Mouse (Mus musculus): Measurements from ENCODE around the gene Vps36. TPM values are rescaled to one million over a fixed set of nuclear protein-coding genes. Genes with fewer than 3 reads are reported as not detected.

The Vps36 gene
- polyA plus RNA-seq, 2 experiments: 21.6 to 33.3 TPM

DNA sequence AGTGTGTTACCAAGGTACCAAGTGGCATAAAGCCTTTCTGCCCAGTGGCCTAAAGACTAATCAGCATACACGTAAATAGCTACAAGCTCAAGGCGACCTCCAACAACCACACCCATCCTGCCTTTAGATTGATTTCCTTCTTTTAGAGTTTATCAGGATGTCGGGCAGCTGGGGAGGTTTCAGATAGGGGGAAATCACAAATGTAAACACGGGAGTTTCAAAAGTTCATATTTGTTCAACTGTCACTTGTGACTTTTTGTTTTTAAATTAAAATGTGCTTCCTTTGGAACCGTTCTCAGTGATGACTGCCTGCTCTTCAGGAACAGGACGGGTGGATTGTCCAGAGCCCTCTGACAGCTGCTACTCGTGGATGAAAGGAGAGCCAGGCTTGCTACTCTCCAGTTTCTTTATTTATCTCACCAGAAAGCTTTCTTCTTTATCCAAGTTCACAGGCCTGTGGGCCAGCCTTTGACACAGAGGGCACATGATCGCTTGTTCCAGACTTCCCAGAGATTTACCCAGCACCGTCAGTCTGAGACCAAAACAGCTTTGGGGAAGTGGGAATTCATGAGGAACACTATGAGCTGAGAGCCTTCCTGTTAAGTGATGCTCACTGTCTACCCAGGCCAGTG, 67.6 kb downstream of the Vps36 start:
- H3K4me2 ChIP-seq (replicated peaks; ENCODE audit: low read depth, low read length, severe bottlenecking): no peak overlapping the region
- H3K9ac ChIP-seq (ENCODE audit: low read depth, low read length, severe bottlenecking): no peak overlapping the region
- no peaks in the 10 kb centered on the region; the same call in 1 of the 2 replicates for H3K9me3 ChIP-seq (ENCODE audit: control insufficient read depth, low read length)
- H3K4me1 ChIP-seq (ENCODE audit: control insufficient read depth, insufficient read depth, low read length): no peaks in the 10 kb centered on the region; the same call in 1 of the 2 replicates
- WGBS: 56% methylated on average over 9 of the region's 9 CpGs
- DNase-seq (ENCODE audit: low spot score): no peak
- no peaks in the 10 kb centered on the region for H3K36me3 ChIP-seq (ENCODE audit: control insufficient read depth, insufficient read depth, low read length)
- no peak overlapping the region for H3K27ac ChIP-seq (replicated peaks; ENCODE audit: low read depth, low read length)
- TF ChIP-seq POLR2A (IDR thresholded peaks at IDR 0.05; ENCODE audit: borderline replicate concordance, extremely low read depth, insufficient read depth, insufficient read length): no peak
- ATAC-seq (ENCODE audit: low FRiP score, low read depth): no peak
- no peaks in the 10 kb centered on the region for H3K27me3 ChIP-seq (ENCODE audit: control insufficient read depth, insufficient read depth, low read length)
- no peak overlapping the region for H3K4me3 ChIP-seq (replicated peaks; ENCODE audit: low read length)

DNA sequence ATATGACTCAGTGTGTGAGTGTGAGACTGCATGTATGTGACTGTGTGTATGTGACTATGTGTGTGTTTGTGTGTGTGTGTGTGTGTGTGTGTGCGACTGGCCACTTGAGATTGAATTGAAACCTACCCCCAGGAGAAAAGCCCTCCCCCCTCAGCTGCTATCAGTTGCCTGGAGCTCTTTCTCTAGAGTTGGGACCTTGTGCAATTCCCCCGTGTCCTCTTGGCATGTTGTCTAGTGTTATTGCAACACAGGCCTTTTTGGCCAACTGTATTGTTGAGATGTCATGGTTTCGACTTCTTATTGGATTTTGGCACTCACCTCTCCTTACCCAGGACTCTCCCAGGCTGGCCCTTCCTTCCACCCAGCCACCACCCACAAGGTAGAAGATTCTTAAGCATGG, 69.7 kb downstream of the Vps36 start:
- DNase-seq (ENCODE audit: low spot score): no peak
- Histone ChIP-seq H3K4me3 (replicated peaks; ENCODE audit: low read length) (no peak overlapping the region), H3K9ac (ENCODE audit: low read depth, low read length, severe bottlenecking) (no peak overlapping the region), H3K27me3 (ENCODE audit: control insufficient read depth, insufficient read depth, low read length) (no peaks in the 10 kb centered on the region), H3K27ac (replicated peaks; ENCODE audit: low read depth, low read length) (no peak overlapping the region), H3K4me2 (replicated peaks; ENCODE audit: low read depth, low read length, severe bottlenecking) (no peak overlapping the region), H3K4me1 (ENCODE audit: control insufficient read depth, insufficient read depth, low read length) (peaks cover 2% of the 10 kb centered on the region; the same call in 1 of the 2 replicates), H3K36me3 (ENCODE audit: control insufficient read depth, insufficient read depth, low read length) (no peaks in the 10 kb centered on the region), H3K9me3 (ENCODE audit: control insufficient read depth, low read length) (no peaks in the 10 kb centered on the region; the same call in 1 of the 2 replicates)
- ATAC-seq (ENCODE audit: low FRiP score, low read depth): no peak
- no peak for TF ChIP-seq POLR2A (IDR thresholded peaks at IDR 0.05; ENCODE audit: borderline replicate concordance, extremely low read depth, insufficient read depth, insufficient read length)
- 87% methylated on average over 3 of the region's 3 CpGs for WGBS

DNA sequence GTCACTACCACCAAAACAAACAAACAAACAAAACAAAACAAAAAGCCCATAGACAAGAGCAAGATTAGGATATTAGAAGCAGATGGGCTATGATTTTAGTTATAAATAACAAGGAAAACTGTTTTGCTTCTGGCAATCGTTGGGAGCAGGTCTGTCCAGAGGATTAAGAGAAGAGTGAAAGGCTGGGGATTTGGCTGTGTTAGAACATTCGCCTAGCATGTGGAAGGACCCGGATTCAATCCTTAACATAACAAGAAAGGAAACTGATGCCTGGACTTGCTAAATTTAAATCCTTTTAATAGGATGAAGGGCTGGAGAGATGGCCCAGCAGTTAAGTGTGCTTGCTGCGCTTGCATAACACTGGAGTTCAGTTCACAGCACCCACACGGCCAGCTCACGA, 71.7 kb downstream of the Vps36 start:
- H3K4me1 ChIP-seq (ENCODE audit: control insufficient read depth, insufficient read depth, low read length): peaks cover 2% of the 10 kb centered on the region; the same call in 1 of the 2 replicates
- no peak for TF ChIP-seq POLR2A (IDR thresholded peaks at IDR 0.05; ENCODE audit: borderline replicate concordance, extremely low read depth, insufficient read depth, insufficient read length)
- ATAC-seq (ENCODE audit: low FRiP score, low read depth) (no peak), DNase-seq (ENCODE audit: low spot score) (no peak)
- no peak overlapping the region for H3K4me3 ChIP-seq (replicated peaks; ENCODE audit: low read length)
- H3K27ac ChIP-seq (replicated peaks; ENCODE audit: low read depth, low read length): no peak overlapping the region
- no peak overlapping the region for H3K9ac ChIP-seq (ENCODE audit: low read depth, low read length, severe bottlenecking)
- no peaks in the 10 kb centered on the region for H3K36me3 ChIP-seq (ENCODE audit: control insufficient read depth, insufficient read depth, low read length)
- 71% methylated on average over 6 of the region's 6 CpGs for whole genome bisulfite sequencing
- H3K27me3 ChIP-seq (ENCODE audit: control insufficient read depth, insufficient read depth, low read length): no peaks in the 10 kb centered on the region
- no peak overlapping the region for H3K4me2 ChIP-seq (replicated peaks; ENCODE audit: low read depth, low read length, severe bottlenecking)
- H3K9me3 ChIP-seq (ENCODE audit: control insufficient read depth, low read length): no peaks in the 10 kb centered on the region

DNA sequence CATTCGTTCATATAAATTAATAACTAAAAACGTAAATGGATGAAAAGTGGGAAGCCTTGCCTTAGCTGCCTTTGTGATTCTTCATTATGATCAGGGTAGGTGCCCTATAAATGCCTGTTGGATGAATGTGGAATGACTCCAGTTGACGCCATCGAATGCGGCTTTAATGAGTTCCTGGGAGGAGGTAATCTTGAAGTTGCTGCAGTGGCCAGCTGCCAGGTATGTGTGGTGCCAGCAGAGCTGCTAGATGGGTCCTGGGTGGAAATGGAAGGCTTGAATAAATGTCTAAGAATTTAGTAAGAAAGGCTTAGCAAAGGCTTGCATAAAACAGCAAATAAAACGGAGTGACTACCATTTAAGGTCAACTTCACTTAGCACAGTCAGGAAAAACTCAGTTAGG, 72.2 kb downstream of the Vps36 start:
- no peak overlapping the region for H3K27ac ChIP-seq (replicated peaks; ENCODE audit: low read depth, low read length)
- no peak overlapping the region for H3K4me2 ChIP-seq (replicated peaks; ENCODE audit: low read depth, low read length, severe bottlenecking)
- H3K4me1 ChIP-seq (ENCODE audit: control insufficient read depth, insufficient read depth, low read length): peaks cover 2% of the 10 kb centered on the region; the same call in 1 of the 2 replicates
- no peaks in the 10 kb centered on the region for H3K27me3 ChIP-seq (ENCODE audit: control insufficient read depth, insufficient read depth, low read length)
- peak; percentile 41; the same call in 1 of the 2 replicates for ATAC-seq (ENCODE audit: low FRiP score, low read depth)
- H3K4me3 ChIP-seq (replicated peaks; ENCODE audit: low read length): no peak overlapping the region
- TF ChIP-seq POLR2A (IDR thresholded peaks at IDR 0.05; ENCODE audit: borderline replicate concordance, extremely low read depth, insufficient read depth, insufficient read length): no peak
- DNase-seq (ENCODE audit: low spot score): peak; percentile 40
- 58% methylated on average over 6 of the region's 6 CpGs for WGBS
- no peaks in the 10 kb centered on the region for H3K36me3 ChIP-seq (ENCODE audit: control insufficient read depth, insufficient read depth, low read length)
- H3K9ac ChIP-seq (ENCODE audit: low read depth, low read length, severe bottlenecking): no peak overlapping the region
- no peaks in the 10 kb centered on the region for H3K9me3 ChIP-seq (ENCODE audit: control insufficient read depth, low read length)

DNA sequence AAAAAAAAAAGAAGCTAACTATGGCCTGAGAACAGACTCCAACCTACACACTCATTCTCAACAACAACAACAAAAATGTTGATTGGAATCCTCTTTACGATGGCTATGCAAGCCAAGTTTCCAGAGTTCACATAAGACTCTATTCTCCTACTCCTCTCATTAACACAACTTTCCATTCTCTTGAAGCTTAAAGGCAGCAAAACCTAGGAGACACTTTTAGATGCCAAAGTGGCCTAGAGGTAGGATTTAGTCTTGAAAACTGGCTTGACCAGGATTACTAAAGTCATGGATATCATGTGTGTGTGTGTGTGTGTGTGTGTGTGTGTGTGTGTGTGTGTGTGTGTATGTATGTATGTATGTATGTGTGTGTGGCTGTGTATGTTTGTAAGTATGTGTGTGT, 72.6 kb downstream of the Vps36 start:
- TF ChIP-seq POLR2A (IDR thresholded peaks at IDR 0.05; ENCODE audit: borderline replicate concordance, extremely low read depth, insufficient read depth, insufficient read length): no peak
- peaks cover 2% of the 10 kb centered on the region; the same call in 1 of the 2 replicates for H3K4me1 ChIP-seq (ENCODE audit: control insufficient read depth, insufficient read depth, low read length)
- DNase-seq (ENCODE audit: low spot score) (peak; percentile 15), ATAC-seq (ENCODE audit: low FRiP score, low read depth) (0 out of 2 replicates have a peak, but pooled peaks have one; percentile 6)
- H3K27me3 ChIP-seq (ENCODE audit: control insufficient read depth, insufficient read depth, low read length): no peaks in the 10 kb centered on the region
- H3K9me3 ChIP-seq (ENCODE audit: control insufficient read depth, low read length): no peaks in the 10 kb centered on the region
- H3K27ac ChIP-seq (replicated peaks; ENCODE audit: low read depth, low read length): no peak overlapping the region
- H3K4me2 ChIP-seq (replicated peaks; ENCODE audit: low read depth, low read length, severe bottlenecking): no peak overlapping the region
- no peak overlapping the region for H3K9ac ChIP-seq (ENCODE audit: low read depth, low read length, severe bottlenecking)
- H3K4me3 ChIP-seq (replicated peaks; ENCODE audit: low read length): no peak overlapping the region
- 78% methylated on average over 1 of the region's 1 CpGs for WGBS
- no peaks in the 10 kb centered on the region for H3K36me3 ChIP-seq (ENCODE audit: control insufficient read depth, insufficient read depth, low read length)
